Mouse (Mus musculus) limb, embryonic 12.5 days (tissue): ENCODE results near the gene Ntf3. TPM values are rescaled to one million over a fixed set of nuclear protein-coding genes. Genes with fewer than 3 reads are reported as not detected.

Experiments
- ATAC-seq: fragments of 200-750 bp; cut with Nextera tagmentation; 2 replicates; pipeline ENCODE4 v1.8.0; 2017; ENCODE audit warnings: low read depth, moderate TSS enrichment; ENCODE audit not compliant: insufficient number of reproducible peaks, insufficient read depth, low FRiP score, low TSS enrichment
- H3K27ac ChIP-seq: fragments of 300-500 bp; sonication (generic); 2 replicates; pipeline ENCODE4 v1.5.1; 2016; ENCODE audit warnings: mild to moderate bottlenecking, moderate library complexity
- H3K27me3 ChIP-seq: fragments of 300-500 bp; sonication (generic); 2 replicates; pipeline ENCODE4 v1.6.1; 2016; ENCODE audit warnings: mild to moderate bottlenecking, moderate library complexity
- H3K36me3 ChIP-seq: fragments of 300-500 bp; sonication (generic); 2 replicates; pipeline ENCODE4 v1.6.1; 2016; ENCODE audit warnings: mild to moderate bottlenecking, moderate library complexity
- H3K4me1 ChIP-seq: fragments of 300-500 bp; sonication (generic); replicated peaks from 2 replicates; pipeline ENCODE4 v1.6.1; 2016
- H3K4me2 ChIP-seq: fragments of 300-500 bp; sonication (generic); 2 replicates; pipeline ENCODE4 v1.6.1; 2016; ENCODE audit warnings: mild to moderate bottlenecking, moderate library complexity
- H3K4me3 ChIP-seq: fragments of 300-500 bp; sonication (generic); replicated peaks from 2 replicates; pipeline ENCODE4 v1.5.1; 2016; ENCODE audit warnings: mild to moderate bottlenecking
- H3K9ac ChIP-seq: fragments of 300-500 bp; sonication (generic); replicated peaks from 2 replicates; pipeline ENCODE4 v1.6.1; 2016; ENCODE audit warnings: mild to moderate bottlenecking, moderate library complexity
- H3K9me3 ChIP-seq: fragments of 300-500 bp; sonication (generic); 2 replicates; pipeline ENCODE4 v1.6.1; 2016; ENCODE audit warnings: mild to moderate bottlenecking, moderate library complexity
- WGBS: fragments of 180-500 bp; shearing (Covaris S2); methylation state at CpG from one replicate; pipeline ENCODE4 v1.1.7; 2016; 5-methylcytosine and 5-hydroxymethylcytosine counted together
- polyA plus RNA-seq: library from polyadenylated mRNA; unstranded; fragments of >200 nt; fragmentation: Nextera tagmentation; extraction: Ambion mirVana; gene quantifications from 2 replicates; pipeline ENCODE4 v1.2.1, GENCODE M21; 2016

The Ntf3 gene
- polyA plus RNA-seq, 1 experiment from 2014 or later, result 27.6 TPM

- WGBS, result 80% methylated on average over 13 of the region's 13 CpGs
- ATAC-seq, result no peak
- Histone ChIP-seq H3K4me3 (no peak overlapping the region), H3K9me3 (peaks cover 4% of the 10 kb centered on the region; the same call in 1 of the 2 replicates), H3K36me3 (0 out of 2 replicates have a peak, but pooled peaks cover 7% of the 10 kb centered on the region), H3K4me2 (no peak overlapping the region), H3K27me3 (0 out of 2 replicates have a peak, but pooled peaks cover 3% of the 10 kb centered on the region), H3K9ac (no peak overlapping the region), H3K27ac (peak overlapping the region; percentile 25; the same call in 1 of the 2 replicates), H3K4me1 (peaks cover 90% of the 10 kb centered on the region)
Measured at GRCm38 (mm10) chr6:126159279-126160066, 7.2 kb downstream of the Ntf3 start.

GRCm38 (mm10) chr6:126155928-126156327, 10.8 kb downstream of the Ntf3 start:
- no peak for ATAC-seq
- Histone ChIP-seq H3K4me1 (peaks cover 62% of the 10 kb centered on the region), H3K4me3 (no peak overlapping the region), H3K27me3 (no peaks in the 10 kb centered on the region), H3K36me3 (peaks cover 23% of the 10 kb centered on the region), H3K27ac (no peak overlapping the region), H3K9me3 (peaks cover 4% of the 10 kb centered on the region; the same call in 1 of the 2 replicates), H3K4me2 (no peak overlapping the region), H3K9ac (no peak overlapping the region)
- 81% methylated on average over 2 of the region's 2 CpGs for WGBS

- no peaks in the 10 kb centered on the region for H3K27me3 ChIP-seq
- H3K36me3 ChIP-seq, result peaks cover 25% of the 10 kb centered on the region
- WGBS, result 50% methylated on average over 8 of the region's 8 CpGs
- H3K4me3 ChIP-seq, result no peak overlapping the region
- H3K9me3 ChIP-seq, result peaks cover 4% of the 10 kb centered on the region; the same call in 1 of the 2 replicates
- peaks cover 49% of the 10 kb centered on the region for H3K4me1 ChIP-seq
- H3K4me2 ChIP-seq, result no peak overlapping the region
- H3K27ac ChIP-seq, result no peak overlapping the region
- no peak overlapping the region for H3K9ac ChIP-seq
- ATAC-seq, result no peak
Measured at GRCm38 (mm10) chr6:126154372-126154982, 12.2 kb downstream of the Ntf3 start.

- ATAC-seq, result no peak
- 76% methylated on average over 2 of the region's 2 CpGs for WGBS
- H3K9ac ChIP-seq, result no peak overlapping the region
- no peak overlapping the region for H3K4me2 ChIP-seq
- no peak overlapping the region for H3K4me3 ChIP-seq
- no peak overlapping the region for H3K27ac ChIP-seq
- H3K36me3 ChIP-seq, result peaks cover 18% of the 10 kb centered on the region
- peaks cover 40% of the 10 kb centered on the region for H3K4me1 ChIP-seq
- H3K27me3 ChIP-seq, result no peaks in the 10 kb centered on the region
- no peaks in the 10 kb centered on the region for H3K9me3 ChIP-seq
Measured at GRCm38 (mm10) chr6:126153154-126153553, 13.6 kb downstream of the Ntf3 start.

GRCm38 (mm10) chr6:126143659-126144058, 23.1 kb downstream of the Ntf3 start:
- no peak overlapping the region for H3K4me2 ChIP-seq
- H3K36me3 ChIP-seq, result peaks cover 15% of the 10 kb centered on the region
- no peak overlapping the region for H3K4me3 ChIP-seq
- no peaks in the 10 kb centered on the region for H3K9me3 ChIP-seq
- H3K9ac ChIP-seq, result no peak overlapping the region
- H3K27ac ChIP-seq, result no peak overlapping the region
- 55% methylated on average over 5 of the region's 5 CpGs for WGBS
- ATAC-seq, result no peak
- peaks cover 27% of the 10 kb centered on the region for H3K4me1 ChIP-seq
- no peaks in the 10 kb centered on the region for H3K27me3 ChIP-seq

- Histone ChIP-seq H3K36me3 (peaks cover 22% of the 10 kb centered on the region), H3K27me3 (no peaks in the 10 kb centered on the region), H3K4me3 (no peak overlapping the region), H3K9ac (no peak overlapping the region), H3K27ac (no peak overlapping the region; the same call in 1 of the 2 replicates), H3K4me2 (no peak overlapping the region), H3K4me1 (peaks cover 27% of the 10 kb centered on the region), H3K9me3 (no peaks in the 10 kb centered on the region)
- ATAC-seq, result no peak
- 57% methylated on average over 3 of the region's 3 CpGs for WGBS
Measured at GRCm38 (mm10) chr6:126142741-126143140, 24.0 kb downstream of the Ntf3 start.

GRCm38 (mm10) chr6:126142021-126142554, 24.6 kb downstream of the Ntf3 start:
- no peak overlapping the region for H3K4me2 ChIP-seq
- peak overlapping the region; percentile 46; the same call in 1 of the 2 replicates for H3K27ac ChIP-seq

GRCm38 (mm10) chr6:126141472-126141871, 25.2 kb downstream of the Ntf3 start:
- Histone ChIP-seq H3K4me2 (no peak overlapping the region), H3K9ac (no peak overlapping the region), H3K9me3 (no peaks in the 10 kb centered on the region), H3K27me3 (no peaks in the 10 kb centered on the region), H3K4me3 (no peak overlapping the region), H3K27ac (peak overlapping the region; percentile 46; the same call in 1 of the 2 replicates), H3K36me3 (peaks cover 28% of the 10 kb centered on the region), H3K4me1 (peaks cover 27% of the 10 kb centered on the region)
- ATAC-seq, result no peak
- WGBS, result 41% methylated on average over 13 of the region's 13 CpGs

More at GRCm38 (mm10) chr6:126142021-126142554, 24.6 kb downstream of the Ntf3 start:
- Histone ChIP-seq H3K27me3 (no peaks in the 10 kb centered on the region), H3K36me3 (peaks cover 28% of the 10 kb centered on the region), H3K4me1 (peaks cover 27% of the 10 kb centered on the region), H3K9me3 (no peaks in the 10 kb centered on the region), H3K4me3 (no peak overlapping the region), H3K9ac (no peak overlapping the region)
- no peak for ATAC-seq
- 67% methylated on average over 8 of the region's 8 CpGs for WGBS

- Histone ChIP-seq H3K9me3 (no peaks in the 10 kb centered on the region), H3K4me3 (no peak overlapping the region), H3K36me3 (peaks cover 28% of the 10 kb centered on the region), H3K4me2 (no peak overlapping the region), H3K9ac (no peak overlapping the region), H3K27ac (no peak overlapping the region), H3K27me3 (no peaks in the 10 kb centered on the region), H3K4me1 (peaks cover 27% of the 10 kb centered on the region)
- 87% methylated on average over 6 of the region's 6 CpGs for WGBS
- ATAC-seq, result no peak
Measured at GRCm38 (mm10) chr6:126140961-126141360, 25.7 kb downstream of the Ntf3 start.

- H3K9me3 ChIP-seq, result no peaks in the 10 kb centered on the region
- no peak overlapping the region for H3K4me2 ChIP-seq
- ATAC-seq, result no peak
- no peak overlapping the region for H3K27ac ChIP-seq
- WGBS, result 75% methylated on average over 2 of the region's 2 CpGs
- no peaks in the 10 kb centered on the region for H3K27me3 ChIP-seq
- H3K9ac ChIP-seq, result no peak overlapping the region
- peaks cover 28% of the 10 kb centered on the region; the same call in 1 of the 2 replicates for H3K36me3 ChIP-seq
- peaks cover 27% of the 10 kb centered on the region for H3K4me1 ChIP-seq
- H3K4me3 ChIP-seq, result no peak overlapping the region
Measured at GRCm38 (mm10) chr6:126140416-126140815, 26.3 kb downstream of the Ntf3 start.
